Mouse (Mus musculus): ENCODE data around the gene Litaf.
"Not testable (repeated sequence)": the region's sequence is repeated elsewhere in the genome, so short reads cannot be mapped to it uniquely, and the experiment has no call there.

Gene Litaf

DNA sequence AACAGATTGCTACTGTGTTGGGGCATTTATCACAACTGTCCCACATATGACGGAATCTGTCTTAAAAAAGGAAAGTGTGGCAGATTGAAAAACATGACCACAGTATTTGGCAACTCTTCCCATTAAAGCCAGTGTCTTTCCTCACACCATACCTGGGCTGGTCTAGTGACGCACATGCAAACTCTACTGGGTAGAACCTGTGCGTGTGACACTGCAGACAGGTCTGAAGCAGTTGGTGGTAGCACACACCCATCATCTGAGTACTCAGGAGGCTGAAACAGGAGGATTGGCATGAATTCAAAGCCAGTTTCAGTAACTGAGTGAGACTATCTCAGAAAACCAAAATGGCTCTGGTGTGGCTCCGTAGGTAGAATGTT is 43.9 kb downstream of the Litaf start:
- DNase-seq (ENCODE audit: low read depth, low spot score): no peak

DNA sequence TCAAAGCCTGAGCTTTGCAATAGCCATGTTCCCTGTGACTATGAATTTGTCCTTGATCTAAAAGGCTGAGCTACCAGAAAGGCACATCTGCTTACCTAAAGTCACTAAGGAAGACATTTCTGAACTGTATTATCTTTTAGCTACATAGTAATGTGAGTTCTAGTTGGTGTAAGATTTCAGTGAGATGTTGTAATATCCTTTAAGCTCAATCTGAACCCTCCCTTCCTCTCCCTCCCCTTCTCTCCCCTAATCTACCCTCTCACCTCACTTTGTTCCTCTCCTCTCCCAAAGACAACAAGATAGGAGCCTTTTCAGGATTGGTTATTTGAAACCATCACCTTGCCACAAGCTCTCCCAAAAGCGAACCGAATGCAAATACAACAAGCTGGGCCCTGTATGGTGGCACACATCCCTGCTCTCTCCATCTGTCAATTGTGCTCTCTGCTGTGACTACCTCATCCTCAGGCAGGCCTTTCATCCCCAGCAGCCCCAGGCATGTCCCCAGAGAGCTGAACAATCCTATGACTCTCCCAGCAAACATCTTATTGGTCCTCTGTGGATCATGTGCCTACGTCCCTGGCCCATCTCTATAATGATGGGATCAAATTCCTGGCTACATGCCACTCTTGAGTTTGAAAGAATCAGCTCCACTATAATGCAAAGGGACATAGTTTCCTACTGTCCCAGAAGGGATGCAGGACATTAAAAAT is 44.4 kb downstream of the Litaf start:
- DNase-seq (ENCODE audit: low read depth, low spot score): no peak

- DNase-seq (ENCODE audit: low read depth, low spot score): no peak
Observed at GRCm38 (mm10) chr16:11017807-11018595, 48.0 kb downstream of the Litaf start.

DNA sequence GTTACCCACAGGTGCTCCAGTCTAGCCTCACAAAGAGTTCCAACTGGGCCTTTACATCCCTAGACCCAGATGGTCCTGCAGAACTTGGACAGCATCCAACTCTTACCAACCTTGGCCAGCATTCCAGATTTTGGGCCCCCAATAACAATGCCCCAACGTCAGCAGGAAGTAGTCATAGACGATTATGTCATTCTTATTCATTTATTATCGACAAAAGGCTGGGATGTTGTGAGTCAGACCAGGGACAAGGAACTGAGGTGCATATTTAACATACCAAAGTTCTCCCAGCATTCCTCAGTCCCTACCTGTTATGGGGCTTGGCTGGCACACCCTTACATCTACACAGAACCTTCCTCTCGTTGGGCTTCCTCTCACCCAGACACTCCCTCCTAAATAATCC is 49.6 kb downstream of the Litaf start:
- DNase-seq (ENCODE audit: low read depth, low spot score): no peak

DNA sequence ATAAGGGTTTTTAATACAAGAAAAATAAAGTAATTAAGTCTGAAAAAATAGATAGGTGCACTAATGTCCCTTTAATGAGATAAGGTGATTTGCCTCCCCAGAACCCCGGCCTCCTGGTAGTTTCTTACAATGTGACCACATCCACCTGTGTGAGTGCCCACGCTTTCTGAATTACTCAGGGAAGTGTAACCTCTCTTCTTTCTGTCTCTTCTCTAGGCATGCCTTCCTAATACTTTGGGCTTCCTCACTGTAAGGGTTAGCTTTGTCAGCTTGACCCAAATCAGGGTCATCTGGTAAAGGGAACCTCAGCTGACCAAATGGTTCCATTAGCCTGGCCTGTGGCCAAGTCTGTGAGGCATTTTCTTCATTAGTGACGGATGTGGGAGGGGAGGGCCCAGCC is 51.5 kb downstream of the Litaf start:
- DNase-seq (ENCODE audit: low read depth, low spot score): no peak

GRCm38 (mm10) chr16:11013464-11014147 is 52.4 kb downstream of the Litaf start:
- not testable (repeated sequence) for DNase-seq (ENCODE audit: low read depth, low spot score)

- no peak for DNase-seq (ENCODE audit: low read depth, low spot score)
Observed at GRCm38 (mm10) chr16:11012571-11013463, 53.1 kb downstream of the Litaf start.

- DNase-seq (ENCODE audit: low read depth, low spot score): no peak
Observed at GRCm38 (mm10) chr16:11011939-11012338, 54.0 kb downstream of the Litaf start.

DNA sequence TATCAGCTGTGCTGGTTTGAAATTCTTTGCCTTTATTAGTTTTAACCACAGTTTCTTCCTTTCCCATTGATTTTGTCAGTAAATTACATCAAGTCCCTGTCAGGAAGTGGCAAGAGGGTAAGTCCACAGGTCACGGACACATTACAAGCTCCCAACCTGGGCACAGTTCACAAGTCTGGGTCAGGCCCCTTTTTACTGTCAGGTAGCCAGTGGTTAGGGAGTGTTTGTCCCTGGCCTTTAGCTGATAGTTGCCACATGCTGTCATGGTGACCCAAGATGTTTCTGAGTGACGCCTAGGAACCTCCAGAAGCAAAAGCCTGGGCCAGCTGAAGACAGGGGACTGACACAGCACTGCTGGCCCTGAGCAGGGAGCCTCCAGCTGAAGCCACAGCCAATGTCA is 54.8 kb downstream of the Litaf start:
- no peak for DNase-seq (ENCODE audit: low read depth, low spot score)

- no peak for DNase-seq (ENCODE audit: low read depth, low spot score)
Observed at GRCm38 (mm10) chr16:11010270-11010669, 55.7 kb downstream of the Litaf start.

- no peak for DNase-seq (ENCODE audit: low read depth, low spot score)
Observed at GRCm38 (mm10) chr16:11008162-11008991, 57.6 kb downstream of the Litaf start.

GRCm38 (mm10) chr16:11006100-11006499 is 59.9 kb downstream of the Litaf start:
- DNase-seq (ENCODE audit: low read depth, low spot score): no peak

- no peak for DNase-seq (ENCODE audit: low read depth, low spot score)
Observed at GRCm38 (mm10) chr16:11001703-11002659, 64.0 kb downstream of the Litaf start.

- DNase-seq (ENCODE audit: low read depth, low spot score): no peak
Observed at GRCm38 (mm10) chr16:10999809-11000208, 66.1 kb downstream of the Litaf start.

- no peak for DNase-seq (ENCODE audit: low read depth, low spot score)
Observed at GRCm38 (mm10) chr16:10998224-10998623, 67.7 kb downstream of the Litaf start.

GRCm38 (mm10) chr16:10996576-10996975 is 69.4 kb downstream of the Litaf start:
- no peak for DNase-seq (ENCODE audit: low read depth, low spot score)

DNA sequence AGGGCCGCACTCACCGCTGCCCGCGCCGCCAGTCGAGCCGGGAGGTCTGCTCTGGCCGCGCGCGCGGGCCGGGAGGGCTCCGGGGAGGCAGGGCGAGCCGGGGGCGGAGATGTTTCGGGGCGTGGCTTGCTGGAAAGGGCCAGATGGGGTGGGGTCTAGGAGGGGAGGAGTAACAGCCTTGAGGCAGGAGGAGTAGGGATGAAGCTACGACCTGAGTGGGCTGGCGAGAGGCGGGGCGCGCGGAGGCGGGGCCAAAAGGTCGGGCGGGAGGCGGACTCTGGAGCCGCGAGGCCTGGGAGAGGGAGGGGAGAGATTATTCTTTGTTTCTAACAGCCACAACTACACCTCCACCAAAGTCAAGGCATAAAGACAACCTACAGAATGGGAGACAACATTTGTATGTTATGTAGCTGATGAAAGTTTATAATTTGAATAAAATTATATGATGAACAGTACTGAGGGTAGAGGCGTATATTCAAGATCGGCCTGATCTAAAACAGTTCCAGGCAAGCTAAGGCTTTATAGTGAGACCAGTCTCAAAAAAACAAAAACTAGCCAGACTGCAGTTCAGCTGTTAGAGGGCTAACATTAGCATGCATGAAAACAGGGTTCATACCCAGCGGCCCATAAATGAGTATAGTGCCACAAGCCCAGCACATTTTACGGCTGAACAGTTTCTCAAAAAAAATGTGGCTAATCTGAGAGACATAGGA is 72.8 kb downstream of the Litaf start:
- DNase-seq (ENCODE audit: low read depth, low spot score): peak; percentile 66

DNA sequence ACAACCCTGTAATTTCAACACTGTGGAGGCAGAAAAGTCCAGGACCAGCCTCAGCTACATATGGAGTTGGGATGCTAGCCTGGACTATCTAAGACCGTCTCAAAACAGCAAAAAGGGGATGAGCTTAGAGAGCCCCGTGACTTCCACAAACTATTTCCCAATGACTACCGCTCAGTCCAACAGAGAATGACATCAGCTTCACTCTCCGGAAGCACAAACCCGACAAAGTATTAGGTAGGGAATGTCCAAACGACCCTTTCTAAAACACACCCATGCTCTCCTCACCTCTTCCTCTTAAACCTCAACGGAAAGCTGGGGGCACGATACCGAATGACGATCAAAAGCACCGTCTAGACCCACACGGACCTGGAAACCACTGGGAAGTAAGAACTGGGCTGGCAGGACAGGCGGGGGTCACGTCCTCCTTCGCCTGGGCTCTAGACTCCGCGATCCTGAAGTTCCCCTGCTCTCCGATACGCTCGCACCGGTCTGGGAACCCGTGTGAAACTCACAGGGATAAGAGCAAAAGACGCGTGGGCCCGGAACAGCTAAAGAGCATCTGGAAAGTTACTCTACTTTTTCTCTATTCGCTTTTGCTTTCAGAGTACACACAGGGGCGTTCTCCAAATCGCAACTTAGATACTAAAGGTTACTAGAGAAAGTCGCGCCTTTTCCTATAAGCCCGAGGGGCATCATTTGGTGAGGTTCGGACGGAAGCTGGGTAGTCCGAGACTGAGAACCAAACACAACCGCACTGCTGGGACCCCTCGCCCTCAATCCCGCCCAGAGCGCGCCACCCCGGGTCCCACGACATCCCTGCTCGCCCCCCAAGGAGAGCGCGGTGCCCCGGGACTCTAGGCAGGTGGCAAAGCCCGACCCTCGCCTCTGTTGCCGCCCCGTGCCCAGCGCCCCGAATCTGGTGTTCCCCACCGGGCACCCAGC is 73.6 kb downstream of the Litaf start:
- no peak for DNase-seq (ENCODE audit: low read depth, low spot score)
